Mouse (Mus musculus) forebrain, embryonic 10.5 days (tissue): ENCODE data around the gene Hist1h1t. TPM values are rescaled to one million over a fixed set of nuclear protein-coding genes. Genes with fewer than 3 reads are reported as not detected.

Source experiments
- DNase-seq: peaks from one replicate; pipeline ENCODE4 v3.0.0-alpha.2; 2017; ENCODE audit warnings: low spot score; ENCODE audit errors: extremely low spot score
- H3K27ac ChIP-seq: fragments of 300-500 bp; sonication (generic); 2 replicates; pipeline ENCODE4 v1.5.1; 2016; ENCODE audit warnings: mild to moderate bottlenecking
- H3K27me3 ChIP-seq: fragments of 300-500 bp; sonication (generic); 2 replicates; pipeline ENCODE4 v1.6.1; 2016; ENCODE audit warnings: mild to moderate bottlenecking; ENCODE audit not compliant: poor library complexity, severe bottlenecking
- H3K36me3 ChIP-seq: fragments of 300-500 bp; sonication (generic); replicated peaks from 2 replicates; pipeline ENCODE4 v1.6.1; 2016; ENCODE audit warnings: mild to moderate bottlenecking, moderate library complexity
- H3K4me1 ChIP-seq: fragments of 300-500 bp; sonication (generic); 2 replicates; pipeline ENCODE4 v1.6.1; 2016
- H3K4me3 ChIP-seq: fragments of 300-500 bp; sonication (generic); 2 replicates; pipeline ENCODE4 v1.5.1; 2016; ENCODE audit warnings: mild to moderate bottlenecking, moderate library complexity
- H3K9me3 ChIP-seq: fragments of 300-500 bp; sonication (generic); 2 replicates; pipeline ENCODE4 v1.6.1; 2016; ENCODE audit warnings: mild to moderate bottlenecking, moderate library complexity
- WGBS: fragments of 180-500 bp; shearing (Covaris S2); methylation state at CpG from one replicate; pipeline ENCODE4 v1.1.7; 2016; 5-methylcytosine and 5-hydroxymethylcytosine counted together
- microRNA-seq: library from miRNA; unstranded; fragments of <30 nt; microRNA quantifications from one replicate; pipeline ENCODE4, GENCODE M21; 2017
- polyA plus RNA-seq: library from polyadenylated mRNA; unstranded; fragments of >200 nt; fragmentation: Nextera tagmentation; extraction: Ambion mirVana; gene quantifications from 2 replicates; pipeline ENCODE4 v1.2.1, GENCODE M21; 2016

The Hist1h1t gene
- polyA plus RNA-seq, 1 experiment from 2014 or later: not detected

DNA sequence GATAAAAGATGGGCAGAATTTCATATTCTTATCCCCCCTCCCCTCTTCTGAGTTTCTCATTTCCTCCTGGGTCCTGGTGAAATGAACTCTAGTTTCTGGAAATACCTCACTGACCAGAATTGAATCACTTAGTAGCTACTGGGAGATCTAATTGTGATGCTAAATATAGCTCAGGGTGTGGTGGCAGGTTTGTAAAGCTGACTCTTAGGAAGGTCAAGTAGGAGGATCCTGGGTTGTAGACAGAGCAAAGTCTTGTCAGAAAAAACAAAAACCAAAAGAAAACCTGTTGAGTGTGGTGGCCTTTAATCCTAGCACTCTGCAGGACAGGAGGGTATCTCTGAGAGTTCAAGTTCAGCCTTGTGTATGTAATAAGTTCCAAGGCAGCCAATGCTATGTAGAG lies 46.4 kb downstream of the Hist1h1t start:
- no peak overlapping the region for H3K4me3 ChIP-seq
- peaks cover 44% of the 10 kb centered on the region for H3K4me1 ChIP-seq
- H3K27ac ChIP-seq: peak overlapping the region; percentile 96; the same call in 1 of the 2 replicates
- no peaks in the 10 kb centered on the region for H3K9me3 ChIP-seq
- no peaks in the 10 kb centered on the region for H3K36me3 ChIP-seq
- DNase-seq: no peak
- no peaks in the 10 kb centered on the region for H3K27me3 ChIP-seq

DNA sequence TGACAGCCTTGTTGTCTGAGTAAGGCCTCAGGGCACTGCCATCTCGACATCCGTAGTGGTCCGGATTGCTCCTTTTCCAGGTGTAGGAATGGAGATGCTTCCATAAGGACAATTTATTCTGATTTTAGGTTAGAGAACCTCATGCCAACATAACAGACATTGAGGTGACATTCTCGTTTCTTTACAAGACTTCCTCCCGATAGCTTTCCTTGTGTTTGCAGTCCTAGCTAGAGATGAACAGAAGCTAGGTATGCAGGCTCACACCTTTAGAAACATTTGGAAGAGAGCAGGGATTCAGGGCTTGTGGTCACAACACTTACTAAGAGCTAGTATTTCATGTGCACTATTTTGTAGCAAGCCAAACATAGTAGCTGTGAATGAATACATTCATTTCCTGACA lies 47.6 kb downstream of the Hist1h1t start:
- peak overlapping the region; percentile 98 for H3K27ac ChIP-seq
- H3K4me3 ChIP-seq: no peak overlapping the region
- H3K27me3 ChIP-seq: no peaks in the 10 kb centered on the region
- no peaks in the 10 kb centered on the region for H3K36me3 ChIP-seq
- H3K4me1 ChIP-seq: peaks cover 51% of the 10 kb centered on the region
- no peak for DNase-seq
- no peaks in the 10 kb centered on the region for H3K9me3 ChIP-seq
- WGBS: 80% methylated on average over 5 of the region's 5 CpGs

GRCm38 (mm10) chr13:23743963-23744362 lies 48.3 kb downstream of the Hist1h1t start:
- 52% methylated on average over 4 of the region's 4 CpGs for WGBS
- DNase-seq: no peak

GRCm38 (mm10) chr13:23744421-23745380 lies 49.1 kb downstream of the Hist1h1t start:
- Histone ChIP-seq H3K4me1 (peaks cover 48% of the 10 kb centered on the region), H3K36me3 (no peaks in the 10 kb centered on the region), H3K27me3 (no peaks in the 10 kb centered on the region), H3K4me3 (peak overlapping the region; percentile 58), H3K9me3 (no peaks in the 10 kb centered on the region), H3K27ac (peak overlapping the region; percentile 98)
- DNase-seq: no peak
- 2% methylated on average over 15 of the region's 36 CpGs for WGBS

More at GRCm38 (mm10) chr13:23743963-23744362, 48.3 kb downstream of the Hist1h1t start:
- Histone ChIP-seq H3K4me3 (peak overlapping the region; percentile 58), H3K27me3 (no peaks in the 10 kb centered on the region), H3K36me3 (no peaks in the 10 kb centered on the region), H3K4me1 (peaks cover 55% of the 10 kb centered on the region), H3K27ac (peak overlapping the region; percentile 98), H3K9me3 (no peaks in the 10 kb centered on the region)

GRCm38 (mm10) chr13:23745381-23746161 lies 50.0 kb downstream of the Hist1h1t start, which contains the start of gene Hist1h3c:
Gene Hist1h3c (minus strand): TSS chr13:23745602.
- H3K4me1 ChIP-seq: peaks cover 43% of the 10 kb centered on the region

More at GRCm38 (mm10) chr13:23745381-23746161, 50.0 kb downstream of the Hist1h1t start, which contains the start of gene Hist1h3c:
- under 1% methylated on average over 24 of the region's 28 CpGs for WGBS
- peak; percentile 82 for DNase-seq
- Histone ChIP-seq H3K27ac (peak within 1 kb of the TSS; percentile 98), H3K27me3 (no peaks in the 10 kb centered on the region), H3K36me3 (no peaks in the 10 kb centered on the region), H3K4me3 (peak within 1 kb of the TSS; percentile 58), H3K9me3 (no peaks in the 10 kb centered on the region)

Small RNAs within 50 kb of the gene (microRNA-seq; reads per million reads assigned to microRNA genes)
- gene Gm44314 (not detected), gene Gm44350 (not detected)

Other genes starting within 250 kb of the Hist1h1t start
- gene Btn1a1, start 229.9 kb upstream of the Hist1h1t start, polyA plus RNA-seq: 0.09 TPM in 1 of 2 replicates, not detected in the other
- 0.52 and 0.54 TPM in 2 replicates for gene Btn2a2, start 207.0 kb upstream of the Hist1h1t start, polyA plus RNA-seq
- gene Hist1h4h, start 164.8 kb upstream of the Hist1h1t start, polyA plus RNA-seq: 3.8 and 4.0 TPM in 2 replicates
- 6.7 and 9.5 TPM in 2 replicates for gene Hist1h2af, start 161.9 kb upstream of the Hist1h1t start, polyA plus RNA-seq
- 6.3 and 8.1 TPM in 2 replicates for gene Hist1h3g, start 160.4 kb upstream of the Hist1h1t start, polyA plus RNA-seq
- 0.74 and 0.79 TPM in 2 replicates for gene Hist1h2bh, start 152.4 kb upstream of the Hist1h1t start, polyA plus RNA-seq
- 1.00 and 1.7 TPM in 2 replicates for gene Hist1h3f, start 151.8 kb upstream of the Hist1h1t start, polyA plus RNA-seq
- 0.53 and 0.60 TPM in 2 replicates for gene Hist1h4f, start 144.2 kb upstream of the Hist1h1t start, polyA plus RNA-seq
- gene Hist1h1d, start 142.6 kb upstream of the Hist1h1t start, polyA plus RNA-seq: 0.58 and 0.60 TPM in 2 replicates
- gene Hist1h3e, start 133.4 kb upstream of the Hist1h1t start, polyA plus RNA-seq: 6.1 and 6.7 TPM in 2 replicates
- 102 and 105 TPM in 2 replicates for gene Hist1h2ae, start 124.6 kb upstream of the Hist1h1t start, polyA plus RNA-seq
- 6.4 and 6.7 TPM in 2 replicates for gene Hist1h2bg, start 124.4 kb upstream of the Hist1h1t start, polyA plus RNA-seq
- 5.8 and 6.9 TPM in 2 replicates for gene Hist1h2bf, start 121.6 kb upstream of the Hist1h1t start, polyA plus RNA-seq
- 1.5 TPM in 2 replicates for gene Hist1h2ad, start 121.4 kb upstream of the Hist1h1t start, polyA plus RNA-seq
- gene Hist1h3d, start 120.1 kb upstream of the Hist1h1t start, polyA plus RNA-seq: 7.1 and 7.2 TPM in 2 replicates
- 112 and 119 TPM in 2 replicates for gene Hist1h4d, start 114.2 kb upstream of the Hist1h1t start, polyA plus RNA-seq
- 3.2 and 3.6 TPM in 2 replicates for gene Hist1h2be, start 74.7 kb upstream of the Hist1h1t start, polyA plus RNA-seq
- 19.8 and 21.4 TPM in 2 replicates for gene Hist1h1e, start 73.3 kb upstream of the Hist1h1t start, polyA plus RNA-seq
- 1.00 and 1.1 TPM in 2 replicates for gene Hist1h2ac, start 11.9 kb upstream of the Hist1h1t start, polyA plus RNA-seq
- gene Hist1h2bc, start 11.6 kb upstream of the Hist1h1t start, polyA plus RNA-seq: 17.2 and 19.3 TPM in 2 replicates
- 4.5 and 5.9 TPM in 2 replicates for gene Hist1h4c, start 2.6 kb downstream of the Hist1h1t start, polyA plus RNA-seq
- gene Hfe, start 15.0 kb downstream of the Hist1h1t start, polyA plus RNA-seq: 1.3 and 1.5 TPM in 2 replicates
- 9.4 and 10.7 TPM in 2 replicates for gene Hist1h1c, start 43.0 kb downstream of the Hist1h1t start, polyA plus RNA-seq
- 7.7 and 9.0 TPM in 2 replicates for gene Hist1h3c, start 49.8 kb downstream of the Hist1h1t start, polyA plus RNA-seq
- 2.3 and 2.7 TPM in 2 replicates for gene Hist1h2bb, start 50.9 kb downstream of the Hist1h1t start, polyA plus RNA-seq
- 49.5 and 50.4 TPM in 2 replicates for gene Hist1h2ab, start 55.3 kb downstream of the Hist1h1t start, polyA plus RNA-seq
- gene Hist1h3b, start 56.5 kb downstream of the Hist1h1t start, polyA plus RNA-seq: 9.1 and 9.5 TPM in 2 replicates
- gene Hist1h4b, start 61.2 kb downstream of the Hist1h1t start, polyA plus RNA-seq: 2.5 and 4.5 TPM in 2 replicates
- gene Hist1h4a, start 65.4 kb downstream of the Hist1h1t start, polyA plus RNA-seq: 0.69 TPM in 1 of 2 replicates, not detected in the other
- gene Hist1h3a, start 66.6 kb downstream of the Hist1h1t start, polyA plus RNA-seq: 2.2 and 3.6 TPM in 2 replicates
- gene Hist1h1a, start 67.9 kb downstream of the Hist1h1t start, polyA plus RNA-seq: 2.6 and 3.3 TPM in 2 replicates
- 0.10 and 0.12 TPM in 2 replicates for gene Trim38, start 74.1 kb downstream of the Hist1h1t start, polyA plus RNA-seq
- gene Slc17a2, start 111.2 kb downstream of the Hist1h1t start, polyA plus RNA-seq: not detected in 2 replicates
- not detected in 2 replicates for gene Slc17a3, start 143.6 kb downstream of the Hist1h1t start, polyA plus RNA-seq
- gene Slc17a1, start 171.9 kb downstream of the Hist1h1t start, polyA plus RNA-seq: not detected in 2 replicates
- not detected in 2 replicates for gene Slc17a4, start 219.2 kb downstream of the Hist1h1t start, polyA plus RNA-seq
- not detected in 2 replicates for gene Hist1h2ba, start 238.3 kb downstream of the Hist1h1t start, polyA plus RNA-seq
- gene Hist1h2aa, start 238.6 kb downstream of the Hist1h1t start, polyA plus RNA-seq: not detected in 2 replicates